Mouse (Mus musculus) kidney, postnatal 10 days (tissue): Measurements from ENCODE around the gene Fgf8.

Experiments
- DNase-seq: peaks from one replicate; pipeline ENCODE4 v3.0.0; 2021; ENCODE audit warnings: mixed read lengths

Fgf8 gene

GRCm38 (mm10) chr19:45742218-45742983 is at the start of gene Fgf8:
Gene Fgf8, minus strand, starts transcription at chr19:45742915.
- DNase-seq: peak; percentile 24

DNA sequence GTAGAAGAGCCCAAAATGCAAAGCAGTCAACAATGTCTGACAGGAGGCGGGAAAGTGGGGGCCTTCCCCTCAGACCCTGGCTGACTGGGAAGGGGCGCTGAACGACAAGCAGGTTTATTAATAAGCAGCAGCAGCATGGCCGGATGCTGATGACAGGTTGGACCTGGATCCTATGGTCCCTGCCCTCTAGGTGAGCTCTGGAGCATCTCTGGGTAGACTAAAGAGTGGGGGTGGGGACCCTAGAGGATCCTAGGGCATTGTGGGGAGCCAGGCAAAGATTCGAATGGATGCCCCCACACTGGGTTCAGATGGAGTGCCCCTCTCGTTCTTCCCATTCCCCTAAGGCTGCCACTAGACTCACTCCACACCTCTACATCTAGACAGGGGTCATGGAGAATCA is 49.7 kb upstream of the Fgf8 start:
- DNase-seq: no peak

- DNase-seq: no peak
Measured at GRCm38 (mm10) chr19:45789888-45790874, 47.5 kb upstream of the Fgf8 start.

DNA sequence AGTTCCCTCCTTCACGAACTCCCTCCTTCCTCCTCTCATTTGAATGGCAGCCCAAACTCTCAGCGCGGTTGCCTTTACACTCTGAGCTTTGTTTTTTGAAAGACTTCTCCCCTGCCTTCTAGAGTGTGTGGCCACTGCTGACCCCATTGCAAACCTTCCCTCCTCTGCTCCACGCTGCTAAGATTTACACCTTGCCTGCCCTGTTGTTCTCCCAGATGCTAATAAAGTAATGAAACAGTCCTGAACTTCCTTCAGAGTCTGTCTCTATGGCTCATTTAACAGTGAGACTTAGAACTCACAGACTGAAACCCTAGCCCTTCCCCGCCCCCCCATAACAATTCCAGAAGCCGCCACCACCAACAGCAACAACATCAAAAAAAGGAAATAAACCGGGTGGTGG is 46.6 kb upstream of the Fgf8 start:
- no peak for DNase-seq

DNA sequence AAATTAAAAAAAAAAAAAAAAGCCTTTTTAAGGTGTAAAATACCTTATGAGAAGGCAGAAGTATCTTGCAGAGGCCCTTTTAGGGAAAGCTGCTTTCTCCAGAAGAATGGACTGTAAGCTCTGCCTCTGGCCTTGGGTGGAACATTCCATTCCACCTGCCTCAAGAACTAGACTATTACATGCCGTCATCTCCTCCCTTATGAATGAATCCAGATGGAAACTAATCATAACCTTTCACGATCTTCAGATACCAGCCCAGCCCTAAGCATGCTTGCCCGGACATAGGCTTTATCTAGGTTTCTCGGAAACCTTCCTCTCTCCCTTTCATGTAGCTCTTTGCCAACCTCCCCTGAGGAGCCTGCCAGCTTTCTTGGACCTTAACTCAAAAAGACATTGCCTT is 45.6 kb upstream of the Fgf8 start:
- DNase-seq: no peak

DNA sequence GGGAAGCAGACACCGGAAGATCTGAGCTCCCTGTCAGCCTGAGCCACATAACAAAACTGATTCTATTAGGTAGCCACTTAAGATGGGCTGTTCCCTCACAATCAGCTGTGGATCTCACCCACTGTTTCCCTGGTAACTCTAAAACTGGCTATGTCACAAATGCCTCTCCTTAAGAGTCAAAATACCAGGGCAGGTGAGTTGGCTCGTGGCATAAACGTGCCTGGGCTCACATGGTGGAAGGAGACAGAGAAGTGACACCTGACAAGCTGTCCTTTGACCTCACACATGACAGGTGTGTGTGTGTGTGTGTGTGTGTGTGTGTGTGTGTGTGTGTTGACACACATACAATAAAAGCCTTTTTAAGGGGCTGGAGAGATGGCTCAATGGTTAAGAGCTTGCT is 44.7 kb upstream of the Fgf8 start:
- no peak for DNase-seq

DNA sequence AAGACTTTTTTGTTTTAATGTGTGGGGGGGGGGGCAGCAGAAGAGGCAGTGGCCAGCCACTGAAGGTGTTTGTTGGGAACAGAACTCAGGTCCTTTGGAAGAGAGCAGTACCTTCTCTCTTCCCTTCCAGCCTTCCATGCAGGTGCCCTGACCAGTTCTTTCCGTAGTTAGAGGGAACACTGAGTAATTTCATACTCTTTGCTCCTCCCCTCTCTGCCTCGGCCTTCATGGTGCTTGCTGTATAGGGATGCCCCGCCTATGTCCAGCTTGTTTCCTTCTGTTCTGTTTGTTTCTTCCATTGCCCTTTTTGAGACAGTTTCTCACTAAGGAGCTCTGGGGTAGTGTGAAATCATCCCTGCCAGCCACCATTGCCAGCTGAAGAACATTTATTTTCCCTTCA is 42.8 kb upstream of the Fgf8 start:
- no peak for DNase-seq

- DNase-seq: no peak
Measured at GRCm38 (mm10) chr19:45783933-45784576, 41.3 kb upstream of the Fgf8 start.

- peak; percentile 99 for DNase-seq
Measured at GRCm38 (mm10) chr19:45783181-45783932, 40.6 kb upstream of the Fgf8 start, which contains the start of gene Mgea5. Gene Mgea5, minus strand, starts transcription at chr19:45783837.

- DNase-seq: peak; percentile 86
Measured at GRCm38 (mm10) chr19:45782315-45783001, 39.7 kb upstream of the Fgf8 start.

DNA sequence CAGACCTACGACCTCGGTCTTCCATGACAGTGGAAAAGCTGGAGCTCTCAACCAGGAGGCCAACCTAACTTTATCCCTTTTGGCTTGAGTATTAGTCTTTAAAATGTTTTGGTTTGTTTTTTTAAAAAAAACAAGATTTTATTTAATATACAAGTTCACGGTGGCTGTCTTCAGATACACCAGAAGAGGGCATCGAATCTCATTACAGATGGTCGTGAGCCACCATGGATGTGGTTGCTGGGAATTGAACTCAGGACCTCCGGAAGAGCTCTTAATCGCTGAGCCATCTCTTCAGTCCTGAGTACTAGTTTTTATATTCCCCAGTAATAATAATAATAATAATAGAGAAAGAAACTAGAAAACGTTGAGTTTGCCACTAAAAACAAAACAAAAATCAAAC is 39.0 kb upstream of the Fgf8 start:
- DNase-seq: no peak

DNA sequence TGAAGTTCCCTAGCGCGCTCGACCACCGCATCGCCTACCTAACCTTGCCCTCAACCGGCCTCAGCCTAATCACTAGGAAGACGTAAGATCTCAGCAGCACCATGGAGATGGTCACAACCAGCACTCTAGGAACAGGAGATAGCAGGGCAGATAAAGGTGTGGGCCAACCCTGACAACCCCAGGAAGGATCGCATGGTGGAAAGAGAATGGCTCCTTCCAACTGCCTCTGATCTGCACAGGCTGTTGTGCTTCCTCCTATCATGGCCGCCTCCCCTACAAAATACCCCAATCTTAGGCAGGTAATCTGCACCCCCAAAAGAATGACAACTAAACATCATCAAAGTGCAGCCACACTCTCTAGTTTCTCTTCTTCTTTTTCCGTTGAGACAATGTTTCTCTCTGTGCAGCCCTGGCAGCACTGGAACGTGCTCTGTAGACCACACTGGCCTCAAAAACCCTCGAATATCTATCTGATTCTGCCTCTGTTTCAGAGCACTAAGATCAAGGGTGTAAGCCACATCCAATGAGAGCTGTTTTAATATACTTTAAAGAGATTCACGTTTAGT is 37.7 kb upstream of the Fgf8 start:
- DNase-seq: no peak

GRCm38 (mm10) chr19:45775486-45775885 is 32.8 kb upstream of the Fgf8 start:
- no peak for DNase-seq

DNA sequence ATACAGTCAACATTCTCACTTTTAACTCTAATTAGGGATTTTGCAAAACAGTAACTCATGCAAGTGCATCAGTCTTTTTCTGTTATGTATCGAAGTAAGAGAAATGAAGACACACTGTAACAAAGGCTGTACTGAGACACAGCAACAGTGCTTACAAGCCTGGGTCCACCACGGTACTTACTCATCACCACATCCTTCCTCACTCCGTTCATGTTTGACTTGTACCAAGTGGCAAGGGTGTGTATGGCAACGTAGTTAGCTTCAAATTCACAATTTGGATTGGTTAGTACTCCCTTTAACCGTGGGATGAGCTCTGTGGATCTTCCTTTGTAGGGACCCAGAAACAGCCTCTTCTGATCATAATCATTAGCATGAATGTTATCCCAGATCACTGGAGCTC is 28.8 kb upstream of the Fgf8 start:
- no peak for DNase-seq

GRCm38 (mm10) chr19:45760810-45761209 is 18.1 kb upstream of the Fgf8 start:
- no peak for DNase-seq

GRCm38 (mm10) chr19:45758671-45759070 is 16.0 kb upstream of the Fgf8 start:
- DNase-seq: no peak

GRCm38 (mm10) chr19:45753551-45753950 is 10.8 kb upstream of the Fgf8 start:
- DNase-seq: no peak

- DNase-seq: no peak
Measured at GRCm38 (mm10) chr19:45751881-45752280, 9.2 kb upstream of the Fgf8 start.

GRCm38 (mm10) chr19:45749243-45750043 is 6.7 kb upstream of the Fgf8 start, which contains the start of gene Npm3:
Gene Npm3, minus strand, starts transcription at chr19:45749591.
- peak; percentile 94 for DNase-seq

DNA sequence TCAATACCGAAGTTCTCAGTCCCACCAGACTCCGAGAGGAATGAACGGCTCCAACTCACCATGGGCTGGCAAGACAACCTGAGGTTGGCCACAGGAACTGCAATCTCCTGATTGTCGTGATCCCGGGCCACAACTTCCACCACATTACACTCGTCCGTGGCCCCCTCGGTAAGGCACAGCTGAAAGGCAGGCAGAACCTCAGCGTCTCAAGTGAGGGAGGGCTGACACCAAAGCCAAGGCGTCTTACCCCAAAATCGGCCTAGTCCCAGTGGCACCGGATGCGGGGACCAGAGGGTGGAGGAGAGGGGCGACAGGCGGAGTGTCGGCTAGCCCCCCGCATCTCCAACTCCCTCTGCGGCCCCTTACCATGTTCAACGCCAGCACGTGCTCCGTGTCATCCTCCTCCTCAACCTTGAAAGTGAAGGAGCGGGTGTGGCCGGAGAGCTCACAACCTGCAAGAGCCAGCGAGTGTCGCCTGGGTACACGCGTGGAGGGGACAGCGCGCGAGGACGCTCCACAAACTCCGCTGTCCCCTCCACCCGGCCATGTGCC is 6.1 kb upstream of the Fgf8 start:
- no peak for DNase-seq
